In the genomic region with DNA sequence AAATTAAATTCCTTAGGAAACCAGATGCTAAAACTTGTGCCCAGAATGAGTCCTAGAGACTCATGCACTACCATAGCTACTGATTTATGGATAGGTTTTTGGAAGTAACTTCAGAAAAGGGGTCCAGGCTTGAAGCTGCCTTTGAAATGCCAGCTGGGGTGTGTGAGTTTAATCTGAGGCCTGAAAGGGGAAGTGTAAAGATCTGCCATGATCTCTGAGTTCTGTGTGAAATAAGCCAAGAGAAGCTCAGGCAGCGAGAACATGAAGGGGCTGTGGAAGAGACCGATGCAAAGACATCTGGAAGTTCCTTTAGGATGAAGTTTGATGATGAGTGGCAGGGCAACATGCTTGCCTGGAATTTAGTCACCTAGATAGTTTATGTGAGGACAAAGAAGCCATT, we compare ENCODE assay signal across 22 mouse cellular contexts.
"Had no signal": no experiment of that assay in that cellular context is flagged by ENCODE, and none has a peak within 500 bp of the region (broad histone marks: within the 10 kb centered on the region; RNA-seq: fewer than 3 reads in every experiment).

No protein-coding gene starts in this region.

- H3K36me3 ChIP-seq: lung, embryonic 15.5 days; neural tube, embryonic 13.5 days; neural tube, embryonic 15.5 days had no signal

- H3K27ac ChIP-seq: lung, embryonic 15.5 days; macrophage; midbrain, embryonic 10.5 days; midbrain, embryonic 12.5 days; neural tube, embryonic 13.5 days; neural tube, embryonic 15.5 days had no signal

- DNase-seq: liver, postnatal 0 days; lung, adult 2 months; lung, postnatal 14 days; lung, postnatal 36 days; midbrain, embryonic 14.5 days; retina, postnatal 1 day; right cerebral cortex, adult 18-20 months; right cerebral cortex, postnatal 25 days; right cerebral cortex, postnatal 4 days; spleen, adult 18-20 months; thymus, adult 2 months; thymus, postnatal 25 days; thymus, postnatal 4 days had no signal

- H3K9ac ChIP-seq: liver, postnatal 0 days; lung, embryonic 15.5 days; midbrain, embryonic 12.5 days; neural tube, embryonic 13.5 days; neural tube, embryonic 15.5 days had no signal

- ATAC-seq: liver, postnatal 0 days; lung, postnatal 0 days; midbrain, embryonic 16.5 days had no signal

- H3K27me3 ChIP-seq: lung, embryonic 15.5 days; midbrain, embryonic 12.5 days; neural tube, embryonic 13.5 days; neural tube, embryonic 15.5 days had no signal

- H3K4me3 ChIP-seq: lung, embryonic 15.5 days; midbrain, embryonic 10.5 days; midbrain, embryonic 12.5 days; myocyte; neural tube, embryonic 13.5 days; neural tube, embryonic 15.5 days had no signal

- H3K4me1 ChIP-seq: lung, embryonic 15.5 days; midbrain, embryonic 10.5 days had no signal

- H3K9me3 ChIP-seq: lung, embryonic 15.5 days; midbrain, embryonic 10.5 days; midbrain, embryonic 12.5 days; neural tube, embryonic 13.5 days; neural tube, embryonic 15.5 days had no signal
